Mouse (Mus musculus) liver, embryonic 14.5 days (tissue): ENCODE results near the gene Wdr73. TPM values are rescaled to one million over a fixed set of nuclear protein-coding genes. Genes with fewer than 3 reads are reported as not detected.

Experiments used
- ATAC-seq: fragments of 200-750 bp; cut with Nextera tagmentation; 2 replicates; pipeline ENCODE4 v1.8.0; 2017; ENCODE audit warnings: moderate number of reproducible peaks, mild to moderate bottlenecking, moderate library complexity; ENCODE audit not compliant: insufficient read depth
- DNase-seq, 3 experiments: peaks; one replicate each; pipeline ENCODE4 v3.0.0-alpha.2; 2012 to 2013; ENCODE audit warnings: low read depth in 3 of 3, low spot score in 3 of 3
- H3K27ac ChIP-seq: fragments of 300-500 bp; sonication (generic); 2 replicates; pipeline ENCODE4 v1.5.1; 2014; ENCODE audit warnings: moderate library complexity, mild to moderate bottlenecking, control low read depth, inconsistent platforms
- H3K27me3 ChIP-seq: fragments of 300-500 bp; sonication (generic); 2 replicates; pipeline ENCODE4 v1.6.1; 2014; ENCODE audit warnings: mild to moderate bottlenecking, low read length, moderate library complexity; ENCODE audit not compliant: control insufficient read depth, insufficient read depth
- H3K36me3 ChIP-seq: fragments of 300-500 bp; sonication (generic); replicated peaks from 2 replicates; pipeline ENCODE4 v1.6.1; 2014; ENCODE audit warnings: low read depth; ENCODE audit not compliant: control insufficient read depth, insufficient read depth
- H3K4me1 ChIP-seq, 2 experiments: fragments of 200-500 bp in 1 of 2; fragments of 300-500 bp in 1 of 2; sonication (generic) in 1 of 2; replicated peaks; 2 replicates each; pipeline ENCODE4 v1.6.1; 2012 to 2014; ENCODE audit warnings: antibody characterized with exemption in 1 of 2, inconsistent platforms in 1 of 2, low read length in 1 of 2; ENCODE audit not compliant: control insufficient read depth in 2 of 2, insufficient read depth in 2 of 2
- H3K4me2 ChIP-seq: fragments of 300-500 bp; sonication (generic); 2 replicates; pipeline ENCODE4 v1.6.1; 2014; ENCODE audit warnings: low read depth, mild to moderate bottlenecking, control low read depth, moderate library complexity
- H3K4me3 ChIP-seq, 2 experiments: fragments of 200-500 bp in 1 of 2; fragments of 300-500 bp in 1 of 2; sonication (generic) in 1 of 2; 2 replicates each; pipeline ENCODE4 v1.5.1; 2012 to 2014; ENCODE audit warnings: low read depth in 2 of 2, low read length in 2 of 2, mild to moderate bottlenecking in 2 of 2, control low read depth in 1 of 2, inconsistent platforms in 1 of 2, moderate library complexity in 1 of 2; ENCODE audit not compliant: insufficient read depth in 1 of 2
- H3K9ac ChIP-seq: fragments of 300-500 bp; sonication (generic); replicated peaks from 2 replicates; pipeline ENCODE4 v1.6.1; 2014; ENCODE audit warnings: mild to moderate bottlenecking, control low read depth, moderate library complexity
- H3K9me3 ChIP-seq: fragments of 300-500 bp; sonication (generic); 2 replicates; pipeline ENCODE4 v1.6.1; 2016; ENCODE audit warnings: low read length, mixed read lengths; ENCODE audit not compliant: control insufficient read depth
- CTCF ChIP-seq: IDR thresholded peaks from 2 replicates; pipeline ENCODE4 v1.5.1; 2016; ENCODE audit warnings: antibody characterized with exemption, low read depth, control low read depth
- EP300 ChIP-seq: IDR thresholded peaks from 2 replicates; pipeline ENCODE4 v1.6.1; 2016; ENCODE audit warnings: antibody characterized with exemption, low read depth
- WGBS: fragments of 180-500 bp; shearing (Covaris S2); extraction: QIAGEN DNeasy Blood & Tissue Kit; methylation state at CpG from one replicate; pipeline ENCODE4 v1.1.7; 2014; ENCODE audit not compliant: insufficient replicate concordance; 5-methylcytosine and 5-hydroxymethylcytosine counted together
- polyA plus RNA-seq, 2 experiments: library from polyadenylated mRNA; depleted of rRNA in 1 of 2; stranded (reverse) in 1 of 2; unstranded in 1 of 2; fragments of >200 nt; fragmentation: Nextera tagmentation in 1 of 2; extraction: Ambion mirVana in 1 of 2; gene quantifications; 2 replicates each; pipeline versions ENCODE4 v1.2.1 to v1.2.3; 2012 to 2014

The Wdr73 gene
- polyA plus RNA-seq, 2 experiments: 10.7 to 11.8 TPM

DNA sequence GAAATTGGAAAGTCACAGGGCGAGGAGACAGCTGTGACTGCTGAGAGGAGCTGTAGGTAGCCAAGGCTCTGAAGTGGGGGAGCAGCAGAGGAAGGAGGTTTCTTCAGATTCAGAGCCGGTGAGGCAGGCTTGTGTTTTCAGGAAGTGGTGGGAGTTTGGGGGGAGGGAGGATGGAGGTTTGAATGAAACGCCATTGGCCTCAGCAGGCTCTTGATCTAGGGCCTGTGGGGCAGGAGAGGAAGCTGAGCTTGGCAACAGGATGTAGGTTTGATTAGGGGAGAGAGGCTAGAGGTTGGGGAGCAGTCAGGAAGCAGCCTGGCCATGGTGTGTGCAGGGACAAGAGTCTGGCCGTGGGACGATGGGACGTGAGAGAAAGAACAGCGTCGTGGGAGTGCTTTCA lies 36.2 kb downstream of the Wdr73 start:
- DNase-seq (no peak), ATAC-seq (no peak)
- no peak overlapping the region for H3K9ac ChIP-seq
- no peaks in the 10 kb centered on the region for H3K27me3 ChIP-seq
- TF ChIP-seq EP300 (no peak), CTCF (no peak)
- no peak overlapping the region for H3K4me3 ChIP-seq
- WGBS: 16% methylated on average over 8 of the region's 8 CpGs
- peaks cover 2 to 22% of the 10 kb centered on the region in 2 experiments; a peak in 3 of 4 replicates for H3K4me1 ChIP-seq
- H3K4me2 ChIP-seq: no peak overlapping the region
- H3K36me3 ChIP-seq: no peaks in the 10 kb centered on the region
- H3K9me3 ChIP-seq: no peaks in the 10 kb centered on the region
- H3K27ac ChIP-seq: no peak overlapping the region

DNA sequence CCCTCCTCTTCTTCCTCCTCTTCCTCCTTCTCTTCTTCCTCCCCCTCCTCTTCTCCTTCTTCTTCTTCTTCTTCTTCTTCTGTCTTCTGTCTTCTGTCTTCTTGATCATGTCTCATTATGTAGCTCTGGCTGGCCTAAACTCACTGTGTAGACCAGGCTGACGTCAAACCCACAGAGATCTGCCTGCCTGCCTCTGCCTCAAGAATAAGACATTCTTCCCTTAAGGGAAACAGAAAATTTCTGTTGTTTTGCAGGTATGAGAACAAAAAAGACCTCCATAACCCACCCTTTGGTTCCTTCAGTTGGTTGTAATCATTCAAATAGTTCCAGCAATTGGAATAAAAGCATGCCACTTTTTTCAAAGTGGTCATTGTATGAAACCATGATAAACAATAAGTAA lies 36.9 kb downstream of the Wdr73 start:
- peaks cover 2 to 22% of the 10 kb centered on the region in 2 experiments; a peak in 3 of 4 replicates for H3K4me1 ChIP-seq

DNA sequence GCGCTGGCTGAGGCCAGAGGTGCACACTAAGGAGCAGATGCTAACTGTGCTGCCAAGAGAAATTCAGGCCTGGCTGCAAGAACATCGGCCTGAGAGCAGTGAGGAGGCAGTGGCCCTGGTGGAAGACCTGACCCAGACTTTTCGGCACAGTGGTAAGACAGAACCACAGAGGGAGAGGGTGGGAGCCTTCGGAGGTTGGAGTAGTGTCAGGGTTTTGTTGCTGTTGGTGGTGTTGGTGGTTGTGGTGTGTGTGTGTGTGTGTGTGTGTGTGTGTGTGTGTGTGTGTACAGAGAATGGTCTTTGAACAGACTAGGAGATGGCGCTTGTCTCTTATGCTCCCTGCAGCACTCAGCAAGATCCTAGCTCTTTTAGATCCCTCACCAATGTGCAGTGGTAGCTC lies 37.5 kb downstream of the Wdr73 start:
- H3K9ac ChIP-seq: no peak overlapping the region
- H3K4me3 ChIP-seq: no peak overlapping the region
- H3K9me3 ChIP-seq: no peaks in the 10 kb centered on the region
- no peaks in the 10 kb centered on the region for H3K36me3 ChIP-seq
- no peak for ATAC-seq
- DNase-seq: no peak
- H3K4me1 ChIP-seq: peaks cover 2 to 22% of the 10 kb centered on the region in 2 experiments; a peak in 3 of 4 replicates
- no peaks in the 10 kb centered on the region for H3K27me3 ChIP-seq
- 68% methylated on average over 5 of the region's 5 CpGs for WGBS
- H3K27ac ChIP-seq: no peak overlapping the region
- no peak overlapping the region for H3K4me2 ChIP-seq
- TF ChIP-seq EP300: no peak
- no peak for TF ChIP-seq CTCF

More for the DNA sequence above, 36.9 kb downstream of the Wdr73 start:
- Histone ChIP-seq H3K27ac (no peak overlapping the region), H3K9me3 (no peaks in the 10 kb centered on the region), H3K9ac (no peak overlapping the region), H3K36me3 (no peaks in the 10 kb centered on the region), H3K27me3 (no peaks in the 10 kb centered on the region), H3K4me2 (no peak overlapping the region), H3K4me3 (no peak overlapping the region)
- no peak for TF ChIP-seq EP300
- TF ChIP-seq CTCF: no peak
- DNase-seq (no peak), ATAC-seq (no peak)
- WGBS: 20% methylated on average over 1 of the region's 1 CpGs

DNA sequence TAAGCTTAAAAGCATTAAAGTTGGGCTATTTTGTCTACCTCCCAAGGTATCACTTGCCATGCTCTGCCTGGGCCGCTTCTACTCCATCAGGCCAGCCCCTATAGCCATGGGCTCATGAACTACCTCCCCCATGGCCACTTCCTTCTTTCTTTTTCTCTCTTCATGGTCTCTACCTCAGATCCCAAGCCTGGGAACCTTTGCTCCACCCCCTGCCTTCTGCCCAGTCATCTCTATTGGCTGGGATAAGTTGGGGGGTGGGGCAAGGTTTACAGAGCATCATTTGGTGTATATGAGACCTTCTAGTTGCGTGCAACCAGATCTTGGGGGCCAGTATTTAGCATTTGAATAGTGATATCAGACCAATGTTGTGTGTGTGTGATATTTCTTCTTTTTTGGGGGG lies 38.6 kb downstream of the Wdr73 start:
- no peak overlapping the region for H3K9ac ChIP-seq
- TF ChIP-seq EP300 (no peak), CTCF (no peak)
- H3K4me2 ChIP-seq: no peak overlapping the region
- H3K27ac ChIP-seq: no peak overlapping the region
- H3K9me3 ChIP-seq: no peaks in the 10 kb centered on the region
- DNase-seq (no peak), ATAC-seq (no peak)
- 59% methylated on average over 2 of the region's 2 CpGs for WGBS
- H3K27me3 ChIP-seq: no peaks in the 10 kb centered on the region
- no peaks in the 10 kb centered on the region for H3K36me3 ChIP-seq
- no peak overlapping the region for H3K4me3 ChIP-seq
- peaks cover 2 to 22% of the 10 kb centered on the region in 2 experiments; a peak in 3 of 4 replicates for H3K4me1 ChIP-seq

DNA sequence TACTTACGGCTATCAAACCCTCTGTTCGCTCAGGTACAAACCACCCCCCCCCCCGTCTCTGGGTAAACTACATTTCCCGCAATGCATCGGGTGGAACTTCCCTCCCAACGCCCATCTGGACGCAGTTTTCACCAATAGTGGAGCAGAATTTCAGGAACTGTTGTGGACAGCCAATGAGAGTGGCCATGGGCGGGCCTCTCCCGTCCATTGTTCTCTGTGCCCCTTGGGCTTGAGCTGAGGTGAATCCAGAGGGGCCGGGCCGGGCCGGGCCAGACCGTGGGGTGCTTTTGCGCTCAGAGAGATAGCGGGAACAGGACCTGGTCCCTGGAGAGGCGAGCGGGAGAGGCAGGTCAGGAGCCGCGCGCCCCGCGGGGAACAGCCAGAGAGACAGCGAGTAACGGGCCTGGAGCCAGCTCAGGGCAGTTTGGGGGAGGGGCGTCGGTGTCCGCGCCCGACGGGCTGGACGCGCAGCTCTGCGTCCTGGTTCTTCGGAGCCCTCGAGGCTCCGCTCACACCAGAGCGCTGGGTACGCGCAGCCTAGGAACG lies 40.3 kb downstream of the Wdr73 start, which contains the start of gene Zscan2:
Gene Zscan2, plus strand, starts transcription at position 192 of the 546 bp plus-strand sequence.
- WGBS: under 1% methylated on average over 40 of the region's 40 CpGs
- Histone ChIP-seq H3K27me3 (no peaks in the 10 kb centered on the region), H3K9ac (peak within 1 kb of the TSS; percentile 78), H3K4me3 (peak within 1 kb of the TSS; percentile 79 to 87), H3K9me3 (no peaks in the 10 kb centered on the region), H3K4me1 (peaks cover 0 to 11% of the 10 kb centered on the region in 2 experiments; a peak in 2 of 4 replicates), H3K4me2 (peak within 1 kb of the TSS; percentile 74), H3K36me3 (no peaks in the 10 kb centered on the region), H3K27ac (no peak within 1 kb of the TSS)
- ATAC-seq (peak; percentile 92), DNase-seq (peak; percentile 78 to 86 (median 84))
- TF ChIP-seq EP300 (no peak), CTCF (no peak)
